Mouse (Mus musculus) adrenal gland, postnatal 36 days (tissue): Measurements from ENCODE around the gene Hspa4l. TPM values are rescaled to one million over a fixed set of nuclear protein-coding genes. Genes with fewer than 3 reads are reported as not detected.

ENCODE experiments used
- DNase-seq, 2 experiments: peaks; one replicate each; pipeline ENCODE4 v3.0.0; 2021; ENCODE audit warnings: mixed read lengths in 1 of 2
- total RNA-seq, 2 experiments: library from RNA; stranded (reverse); gene quantifications; 2 replicates each; pipeline ENCODE4 v1.2.3; 2021

Gene Hspa4l
- total RNA-seq, 2 experiments from 2014 or later: 56.4 to 79.6 TPM

- DNase-seq: no peak
Measured at GRCm38 (mm10) chr3:40813275-40813674, 69.0 kb downstream of the Hspa4l start.

DNA sequence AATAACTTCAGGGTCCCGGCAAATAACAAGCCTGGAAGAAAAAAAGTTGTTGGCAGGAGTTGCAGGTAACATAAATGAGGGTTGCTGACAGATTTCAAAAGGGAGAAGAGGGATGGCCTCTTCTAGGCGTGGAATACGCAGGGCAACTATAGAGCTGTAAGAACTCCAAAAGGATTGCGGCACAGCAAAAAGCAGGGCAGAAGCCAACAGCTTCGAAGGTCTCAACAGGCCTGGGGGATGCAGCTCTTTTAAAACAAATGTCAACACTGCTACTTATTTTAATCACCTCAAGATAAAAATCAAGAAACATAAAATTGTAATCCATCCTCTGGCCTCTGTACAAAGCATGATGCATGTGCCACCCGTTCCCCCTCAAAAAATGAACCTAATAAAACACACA is 101.2 kb downstream of the Hspa4l start:
- peak; percentile 4 to 33 for DNase-seq

Other genes starting within 250 kb of the Hspa4l start
- 1 to 10 TPM; 2.9 to 3.9 TPM for gene Intu, start 213.2 kb upstream of the Hspa4l start, total RNA-seq
- not detected for gene Slc25a31, start 35.6 kb upstream of the Hspa4l start, total RNA-seq
- 1 to 10 TPM; 4.6 to 7.2 TPM for gene Plk4, start 55.5 kb downstream of the Hspa4l start, total RNA-seq
- gene Mfsd8, start 102.4 kb downstream of the Hspa4l start, total RNA-seq: 10 to 100 TPM; 20.0 to 20.4 TPM
- 1 to 10 TPM; 4.9 to 5.2 TPM for gene Abhd18, start 102.5 kb downstream of the Hspa4l start, total RNA-seq
- under 1 TPM in 1 of 2 experiments, not detected in 1; 0.13 TPM for gene 1700034I23Rik, start 158.0 kb downstream of the Hspa4l start, total RNA-seq
- gene Larp1b, start 205.3 kb downstream of the Hspa4l start, total RNA-seq: 10 to 100 TPM; 27.4 to 35.7 TPM